Mouse (Mus musculus): ENCODE results near the gene Arih2. TPM values are rescaled to one million over a fixed set of nuclear protein-coding genes. Genes with fewer than 3 reads are reported as not detected.
"Not testable (repeated sequence)": the region's sequence is repeated elsewhere in the genome, so short reads cannot be mapped to it uniquely, and the experiment has no call there.

Gene Arih2
- total RNA-seq, 1 experiment from 2014 or later, result 169 TPM

DNA sequence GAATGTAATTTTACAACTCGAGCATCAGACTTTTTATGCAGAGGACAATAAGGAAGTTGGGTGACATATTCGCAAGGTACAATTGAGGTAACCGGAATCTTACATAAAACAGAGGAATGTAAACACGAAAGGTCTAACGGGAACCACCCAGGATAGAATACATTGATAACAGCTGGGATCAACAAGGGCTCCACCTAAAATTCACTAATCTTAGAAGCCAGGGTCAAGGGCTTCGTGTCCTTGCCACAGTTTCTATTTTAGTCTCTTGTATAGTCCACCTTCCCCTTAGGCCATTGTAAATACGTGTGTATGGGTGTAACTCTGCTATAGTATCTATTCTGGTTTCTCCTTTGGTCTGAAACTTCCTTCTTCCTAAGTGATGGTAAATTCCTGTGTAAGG lies 6.7 kb upstream of the Arih2 start:
- ATAC-seq (replicated peaks; ENCODE audit: insufficient number of reproducible peaks, low FRiP score, low TSS enrichment, poor library complexity, severe bottlenecking), result not testable (repeated sequence)

- no peak for ATAC-seq (replicated peaks; ENCODE audit: insufficient number of reproducible peaks, low FRiP score, low TSS enrichment, poor library complexity, severe bottlenecking)
These were observed 5.6 kb upstream of the Arih2 start for GRCm38 (mm10) chr9:108654566-108655464.

GRCm38 (mm10) chr9:108649561-108650440 lies 615 bp upstream of the Arih2 start:
- peak; percentile 41; the same call in 1 of the 2 replicates for ATAC-seq (replicated peaks; ENCODE audit: insufficient number of reproducible peaks, low FRiP score, low TSS enrichment, poor library complexity, severe bottlenecking)

DNA sequence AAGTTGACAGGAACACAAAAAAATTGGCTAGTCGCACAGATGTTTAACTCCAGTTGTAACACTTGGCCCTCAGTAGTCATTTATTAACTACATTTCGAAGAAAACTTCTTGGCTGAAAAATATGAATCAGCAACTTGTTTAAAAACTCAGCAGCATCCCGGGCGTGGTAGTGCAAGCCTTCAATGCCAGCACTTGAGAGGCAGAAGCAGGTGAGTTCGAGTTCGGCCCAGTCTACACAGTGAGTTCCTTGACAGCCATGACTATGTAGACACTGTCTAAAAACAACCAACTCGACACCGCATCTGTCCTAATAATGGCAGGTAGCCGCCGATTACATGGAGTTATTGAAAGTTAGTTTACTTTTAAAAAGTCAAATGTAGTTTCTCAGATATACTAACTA lies 1.0 kb downstream of the Arih2 start:
- ATAC-seq (replicated peaks; ENCODE audit: insufficient number of reproducible peaks, low FRiP score, low TSS enrichment, poor library complexity, severe bottlenecking), result no peak

GRCm38 (mm10) chr9:108639825-108640224 lies 9.4 kb downstream of the Arih2 start:
- ATAC-seq (replicated peaks; ENCODE audit: insufficient number of reproducible peaks, low FRiP score, low TSS enrichment, poor library complexity, severe bottlenecking), result peak; percentile 56; the same call in 1 of the 2 replicates

GRCm38 (mm10) chr9:108635415-108635814 lies 13.8 kb downstream of the Arih2 start:
- ATAC-seq (replicated peaks; ENCODE audit: insufficient number of reproducible peaks, low FRiP score, low TSS enrichment, poor library complexity, severe bottlenecking), result no peak

- no peak for ATAC-seq (replicated peaks; ENCODE audit: insufficient number of reproducible peaks, low FRiP score, low TSS enrichment, poor library complexity, severe bottlenecking)
These were observed 15.3 kb downstream of the Arih2 start for GRCm38 (mm10) chr9:108633846-108634245.

DNA sequence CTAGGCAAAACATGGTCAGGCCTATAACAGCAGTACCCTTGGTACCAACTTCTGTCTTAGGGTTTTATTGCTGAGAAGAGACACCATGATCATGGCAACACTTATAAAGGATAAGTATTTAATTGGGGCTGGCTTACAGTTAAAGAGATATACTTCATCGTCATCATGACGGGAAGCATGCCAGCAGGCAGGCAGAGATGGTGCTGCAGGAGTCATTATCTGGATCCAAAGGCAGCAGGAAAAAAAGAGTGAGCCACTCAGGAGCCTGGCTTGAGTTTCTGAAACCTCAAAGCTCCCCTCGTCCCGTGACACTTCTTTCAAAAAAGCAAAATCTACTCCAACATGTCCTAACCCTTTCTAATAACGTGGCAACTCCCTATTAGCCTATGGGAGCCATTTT lies 16.8 kb downstream of the Arih2 start:
- no peak for ATAC-seq (replicated peaks; ENCODE audit: insufficient number of reproducible peaks, low FRiP score, low TSS enrichment, poor library complexity, severe bottlenecking)

GRCm38 (mm10) chr9:108631631-108632256 lies 17.4 kb downstream of the Arih2 start:
- no peak; the same call in 1 of the 2 replicates for ATAC-seq (replicated peaks; ENCODE audit: insufficient number of reproducible peaks, low FRiP score, low TSS enrichment, poor library complexity, severe bottlenecking)

GRCm38 (mm10) chr9:108630683-108631082 lies 18.5 kb downstream of the Arih2 start:
- no peak for ATAC-seq (replicated peaks; ENCODE audit: insufficient number of reproducible peaks, low FRiP score, low TSS enrichment, poor library complexity, severe bottlenecking)

DNA sequence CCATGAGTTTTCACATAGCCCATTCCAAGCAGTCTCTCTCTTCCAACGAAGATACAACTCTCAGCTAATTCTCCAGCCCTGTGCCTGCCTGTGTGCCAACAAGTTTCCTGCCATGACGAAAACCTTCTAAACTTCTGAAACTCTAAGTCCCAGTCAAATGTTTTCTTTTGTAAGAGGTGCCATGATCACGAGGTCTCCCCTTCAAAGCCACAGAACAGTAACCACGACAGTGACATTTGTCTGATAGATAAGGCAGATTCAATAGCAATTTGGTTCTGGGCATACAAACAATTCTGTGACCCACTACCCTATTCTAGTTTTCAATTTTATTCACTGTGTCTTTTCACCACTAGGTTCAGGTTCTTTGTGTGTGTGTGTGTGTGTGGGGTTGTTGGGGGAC lies 21.0 kb downstream of the Arih2 start:
- no peak for ATAC-seq (replicated peaks; ENCODE audit: insufficient number of reproducible peaks, low FRiP score, low TSS enrichment, poor library complexity, severe bottlenecking)

- ATAC-seq (replicated peaks; ENCODE audit: insufficient number of reproducible peaks, low FRiP score, low TSS enrichment, poor library complexity, severe bottlenecking), result 0 out of 2 replicates have a peak, but pooled peaks have one; percentile 43
These were observed 22.7 kb downstream of the Arih2 start for GRCm38 (mm10) chr9:108626498-108626897.

GRCm38 (mm10) chr9:108617301-108617700 lies 31.9 kb downstream of the Arih2 start:
- ATAC-seq (replicated peaks; ENCODE audit: insufficient number of reproducible peaks, low FRiP score, low TSS enrichment, poor library complexity, severe bottlenecking), result no peak

GRCm38 (mm10) chr9:108611488-108611887 lies 37.7 kb downstream of the Arih2 start:
- no peak for ATAC-seq (replicated peaks; ENCODE audit: insufficient number of reproducible peaks, low FRiP score, low TSS enrichment, poor library complexity, severe bottlenecking)

DNA sequence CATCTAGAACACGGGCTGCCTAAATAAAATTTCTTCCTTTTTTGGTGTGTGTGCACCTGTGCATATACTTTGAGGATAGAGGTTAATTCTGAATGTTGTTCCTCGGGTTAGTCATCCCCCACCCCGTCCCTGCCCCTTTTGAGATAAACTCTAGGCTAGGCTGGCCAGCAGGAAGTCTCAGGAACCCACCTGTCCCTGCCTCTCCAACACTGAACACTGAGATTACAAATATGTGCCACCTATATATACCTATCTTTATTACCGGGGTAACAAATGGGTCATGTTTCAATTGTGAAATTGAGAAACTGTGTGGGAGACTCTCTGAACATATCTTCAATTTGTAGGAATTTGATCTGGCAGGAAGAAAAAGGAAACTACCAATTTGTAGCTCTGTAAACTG lies 40.3 kb downstream of the Arih2 start:
- ATAC-seq (replicated peaks; ENCODE audit: insufficient number of reproducible peaks, low FRiP score, low TSS enrichment, poor library complexity, severe bottlenecking), result no peak

- ATAC-seq (replicated peaks; ENCODE audit: insufficient number of reproducible peaks, low FRiP score, low TSS enrichment, poor library complexity, severe bottlenecking), result not testable (repeated sequence)
These were observed 41.3 kb downstream of the Arih2 start for GRCm38 (mm10) chr9:108607929-108608328.

- no peak for ATAC-seq (replicated peaks; ENCODE audit: insufficient number of reproducible peaks, low FRiP score, low TSS enrichment, poor library complexity, severe bottlenecking)
These were observed 47.2 kb downstream of the Arih2 start for GRCm38 (mm10) chr9:108601986-108602385.

- no peak for ATAC-seq (replicated peaks; ENCODE audit: insufficient number of reproducible peaks, low FRiP score, low TSS enrichment, poor library complexity, severe bottlenecking)
These were observed 49.2 kb downstream of the Arih2 start for GRCm38 (mm10) chr9:108600011-108600410.

DNA sequence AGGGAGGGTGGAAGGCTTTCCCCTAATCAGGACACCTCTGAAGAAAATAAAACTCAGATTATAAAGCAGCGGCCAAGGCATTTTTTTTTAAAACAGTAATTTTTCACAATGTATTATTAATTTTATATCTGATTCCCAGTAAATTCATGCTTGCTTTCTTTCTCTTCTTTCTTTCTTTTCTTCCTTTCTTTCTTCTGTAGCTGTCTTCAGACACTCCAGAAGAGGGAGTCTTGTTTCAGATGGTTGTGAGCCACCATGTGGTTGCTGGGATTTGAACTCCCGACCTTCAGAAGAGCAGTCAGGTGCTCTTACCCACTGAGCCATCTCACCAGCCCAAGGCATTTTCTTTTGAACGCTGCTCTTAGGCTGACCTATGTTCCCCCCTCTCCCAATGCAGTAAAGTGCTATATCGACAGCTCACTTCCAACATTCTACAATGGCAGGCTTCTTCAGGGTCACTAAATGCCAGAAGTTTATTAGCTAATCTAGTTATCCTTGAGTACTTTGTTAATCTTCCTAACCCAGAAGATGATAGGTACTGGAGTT lies 50.1 kb downstream of the Arih2 start:
- no peak for ATAC-seq (replicated peaks; ENCODE audit: insufficient number of reproducible peaks, low FRiP score, low TSS enrichment, poor library complexity, severe bottlenecking)

Measured in monocyte, adult 5-6 weeks (primary cell).